Mouse (Mus musculus): Measurements from ENCODE around the gene Luc7l.

Gene Luc7l

DNA sequence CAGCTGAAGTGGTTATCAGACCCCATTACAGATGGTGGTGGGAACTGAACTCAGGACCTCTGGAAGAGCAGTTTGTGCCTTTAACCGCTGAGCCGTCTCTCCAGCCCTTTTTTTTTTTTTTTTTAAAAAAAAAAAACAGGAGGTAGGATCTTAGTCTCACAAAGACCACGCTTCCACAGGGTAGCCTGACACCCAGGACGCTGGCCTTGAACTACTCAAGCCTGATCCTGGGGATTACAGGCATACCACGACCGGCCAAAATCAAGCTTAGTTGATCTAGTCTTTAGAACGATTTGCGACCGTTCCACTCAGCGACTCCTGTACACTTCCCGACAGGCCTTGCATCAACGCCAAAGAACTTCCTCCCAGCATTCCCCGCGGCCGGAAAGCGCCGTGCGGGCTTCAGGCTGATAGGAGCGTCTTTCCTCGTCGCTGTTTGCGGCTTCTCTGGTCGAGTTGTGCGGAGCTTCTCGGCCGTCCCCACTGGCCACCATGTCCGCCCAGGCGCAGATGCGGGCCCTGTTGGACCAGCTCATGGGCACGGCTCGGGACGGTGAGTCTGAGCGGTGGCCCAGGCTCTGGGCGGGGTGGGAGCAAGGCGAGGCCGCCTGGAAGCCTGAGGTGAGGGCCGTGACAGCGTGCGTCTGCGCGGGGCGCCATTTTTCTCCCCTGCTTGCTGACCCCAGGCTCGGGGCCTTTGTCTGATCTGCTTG, at the start of gene Luc7l:
Gene Luc7l (plus strand): TSS at position 358 of the 713 bp plus-strand sequence.
- DNase-seq = peak; percentile 87

DNA sequence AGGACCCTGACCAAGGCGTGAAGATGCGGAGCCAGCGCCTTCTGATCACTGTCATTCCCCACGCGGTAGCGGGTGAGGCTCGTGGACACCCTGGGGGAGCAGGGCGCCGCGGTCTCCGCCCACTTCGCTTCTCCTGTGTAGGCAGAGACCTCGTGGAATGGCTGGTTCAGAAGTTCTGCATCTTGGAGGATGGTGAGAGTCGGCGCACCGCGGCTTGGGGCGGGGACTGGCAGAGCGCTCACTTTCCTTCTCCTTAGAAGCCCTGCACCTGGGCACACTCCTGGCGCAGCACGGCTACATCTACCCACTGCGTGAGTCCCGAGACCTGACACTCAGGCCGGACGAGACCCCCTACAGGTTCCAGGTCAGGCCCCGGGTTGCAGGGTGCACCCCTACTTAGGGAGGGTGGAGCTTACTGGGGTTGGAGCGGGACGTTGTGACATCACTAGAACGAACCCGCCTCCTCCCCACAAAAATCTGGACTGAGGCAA, 49.3 kb upstream of the Luc7l start:
- DNase-seq = peak; percentile 44

DNA sequence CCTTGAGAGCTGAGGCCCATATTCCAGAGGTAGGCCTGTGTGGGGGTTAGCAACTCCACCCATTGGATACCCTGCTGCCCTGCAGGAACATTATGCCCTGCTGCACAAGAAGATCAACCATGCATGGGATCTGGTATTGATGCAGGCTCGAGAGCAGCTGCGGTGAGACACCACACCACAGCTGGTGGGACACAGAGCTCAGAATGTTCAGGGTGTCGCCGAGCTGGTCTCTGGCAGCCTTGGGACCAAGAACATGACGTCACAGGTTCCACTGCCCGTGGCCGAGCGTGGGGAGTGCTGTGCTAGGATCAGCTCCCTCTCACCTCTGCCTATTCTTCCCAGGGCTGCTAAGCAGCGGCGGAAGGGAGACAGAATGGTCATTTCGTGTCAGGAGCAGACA, 47.9 kb upstream of the Luc7l start:
- DNase-seq = no peak

DNA sequence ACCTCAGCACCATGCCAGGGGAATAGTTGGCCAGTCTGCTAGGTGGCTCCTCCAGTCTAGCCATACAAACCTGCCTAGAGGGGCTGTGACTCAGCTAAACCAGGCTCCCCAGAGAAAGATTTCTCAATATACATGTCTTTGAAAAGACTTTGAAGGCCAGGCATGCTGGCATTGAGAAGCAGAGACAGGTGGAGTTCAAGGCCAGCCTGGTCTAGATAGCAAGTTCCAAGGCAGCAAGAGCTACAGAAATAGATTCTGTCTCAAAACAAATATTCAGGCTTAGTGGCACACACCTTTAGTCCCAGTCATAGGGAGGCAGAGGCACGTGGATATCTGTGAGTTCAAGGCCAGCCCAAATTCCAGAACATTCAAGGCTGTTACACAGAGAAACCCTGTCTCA, 46.3 kb upstream of the Luc7l start:
- DNase-seq = no peak

DNA sequence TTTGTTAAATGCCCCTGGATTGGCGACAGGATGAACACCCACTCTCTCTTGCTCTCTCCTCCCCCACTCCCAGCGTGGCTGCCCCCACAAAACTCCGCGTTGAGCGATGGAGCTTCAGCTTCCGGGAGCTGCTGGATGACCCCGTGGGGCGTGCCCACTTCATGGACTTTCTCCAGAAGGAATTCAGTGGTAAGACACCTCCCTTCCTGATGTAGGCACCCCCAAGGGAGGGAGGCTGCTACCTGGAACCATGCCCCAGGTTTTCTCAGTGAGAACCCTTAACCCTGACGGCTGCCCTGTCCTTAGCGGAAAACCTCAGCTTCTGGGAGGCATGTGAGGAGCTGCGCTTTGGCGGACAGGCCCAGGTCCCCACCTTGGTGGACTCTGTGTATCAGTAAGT, 45.0 kb upstream of the Luc7l start, which contains the start of gene Arhgdig:
Gene Arhgdig (minus strand): TSS at position 101 of the 400 bp plus-strand sequence.
- DNase-seq = no peak

DNA sequence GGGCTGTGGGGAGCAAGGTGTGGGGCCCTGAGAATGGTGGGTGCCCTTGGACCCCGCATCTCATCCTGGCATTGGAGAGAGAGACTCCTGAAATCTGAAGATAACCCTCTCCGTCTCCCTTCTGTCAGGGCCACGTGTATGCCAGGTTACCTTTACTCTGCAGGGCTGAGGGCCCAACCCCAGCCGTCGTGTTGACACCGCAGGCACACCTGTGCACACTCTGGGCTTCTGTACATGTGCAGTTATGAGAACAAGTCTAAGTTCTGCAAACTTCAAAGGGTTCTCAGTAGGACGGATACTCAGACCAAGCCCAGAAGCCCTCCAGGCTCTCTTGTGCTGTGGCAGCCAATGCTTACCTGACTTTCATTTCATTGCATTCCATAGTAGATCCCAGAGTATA, 40.5 kb upstream of the Luc7l start:
- DNase-seq = no peak

DNA sequence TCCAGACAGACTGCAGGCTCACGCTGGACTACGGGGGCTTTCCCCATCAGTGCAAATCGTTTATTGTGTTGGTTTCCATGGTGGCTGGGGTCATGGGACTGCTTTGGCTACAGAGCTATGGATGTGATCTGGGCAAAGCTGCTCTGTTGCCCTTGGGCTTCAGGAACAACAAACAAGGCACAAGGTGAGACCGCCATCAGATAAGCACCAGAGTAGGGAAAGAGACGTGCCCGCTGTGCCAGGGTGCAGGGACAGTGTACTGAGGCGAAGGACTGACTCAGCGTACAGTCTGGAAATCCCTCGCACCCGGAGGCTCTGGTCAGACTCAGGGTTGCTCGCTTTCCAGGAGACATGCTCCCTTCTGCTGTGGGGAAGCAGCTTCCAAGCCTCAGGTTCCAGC, 40.0 kb upstream of the Luc7l start:
- no peak for DNase-seq

DNA sequence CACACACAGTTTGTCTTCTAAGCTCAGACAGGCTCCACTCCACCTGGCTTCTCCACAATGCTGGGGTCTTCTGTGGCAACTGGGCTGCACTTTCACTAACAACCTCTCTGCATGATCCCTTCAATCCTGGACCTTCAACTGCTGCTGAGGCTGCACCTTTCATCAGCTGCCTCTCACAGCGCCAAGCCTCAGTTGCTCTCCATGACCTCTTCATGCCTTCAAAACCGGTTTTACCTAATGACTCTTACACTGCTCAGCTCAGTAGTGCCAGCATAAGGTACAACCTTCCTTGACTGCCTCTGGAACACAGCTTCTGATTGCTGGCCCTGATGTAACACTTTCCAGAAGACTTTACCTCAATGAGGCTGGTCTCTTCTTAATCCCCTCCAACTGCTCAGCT, 31.2 kb upstream of the Luc7l start:
- DNase-seq = no peak

DNA sequence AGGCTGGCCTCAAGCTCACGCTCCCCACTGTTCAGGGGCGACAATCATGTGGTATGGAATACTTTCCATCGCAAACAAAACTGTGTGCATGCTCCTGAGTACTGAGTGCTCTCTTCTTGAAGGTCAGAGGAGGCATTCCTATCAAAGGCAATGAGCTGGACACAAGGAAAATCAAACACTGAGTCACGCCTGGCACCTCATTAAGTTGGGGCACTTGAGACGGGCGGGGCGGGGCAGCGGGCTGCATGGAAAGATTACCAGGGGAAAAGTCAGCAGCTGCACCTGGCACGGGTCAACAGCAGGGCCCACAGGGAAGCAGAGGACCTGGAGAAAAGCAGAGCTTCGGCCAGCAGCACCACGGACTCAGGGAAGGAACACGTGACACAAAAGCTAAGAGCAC, 27.5 kb upstream of the Luc7l start:
- no peak for DNase-seq

DNA sequence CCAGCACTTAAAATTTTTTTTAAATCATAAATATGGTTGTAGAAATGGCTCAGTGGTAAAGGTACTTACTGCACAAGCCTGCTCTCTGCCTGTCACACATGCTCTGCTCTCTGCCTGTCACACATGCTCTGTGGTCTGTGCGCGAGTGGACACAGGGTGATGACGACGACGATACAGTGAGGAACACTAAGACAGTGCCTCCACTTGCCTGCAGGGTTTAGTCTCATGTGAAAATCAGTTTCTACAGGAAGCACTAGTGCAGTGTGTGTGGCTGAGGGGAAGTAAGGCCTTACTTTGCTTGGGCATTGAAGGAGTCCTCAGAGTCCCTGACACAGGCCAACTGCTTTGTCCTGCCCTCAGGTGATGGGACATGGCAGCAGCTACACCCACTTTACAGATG, 22.9 kb upstream of the Luc7l start:
- no peak for DNase-seq

DNA sequence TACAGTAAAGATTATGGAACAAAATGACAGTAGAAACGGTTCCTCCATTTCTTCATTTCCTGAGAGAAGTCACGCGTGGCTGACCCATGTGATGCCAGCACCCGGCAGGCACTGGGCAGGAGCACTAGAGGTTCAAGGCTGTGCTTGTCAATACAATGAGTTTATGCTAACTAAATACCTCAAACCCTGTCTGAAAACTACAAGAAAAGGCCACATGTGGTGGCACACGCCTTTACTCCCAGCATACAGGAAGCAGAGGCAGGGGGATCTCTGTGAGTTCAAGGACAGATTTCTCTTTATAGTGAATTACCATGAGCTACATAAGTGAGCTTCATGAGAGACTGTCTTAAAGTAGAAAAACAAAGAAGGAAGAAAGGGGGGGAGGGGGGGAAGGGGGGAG, 21.5 kb upstream of the Luc7l start:
- no peak for DNase-seq

DNA sequence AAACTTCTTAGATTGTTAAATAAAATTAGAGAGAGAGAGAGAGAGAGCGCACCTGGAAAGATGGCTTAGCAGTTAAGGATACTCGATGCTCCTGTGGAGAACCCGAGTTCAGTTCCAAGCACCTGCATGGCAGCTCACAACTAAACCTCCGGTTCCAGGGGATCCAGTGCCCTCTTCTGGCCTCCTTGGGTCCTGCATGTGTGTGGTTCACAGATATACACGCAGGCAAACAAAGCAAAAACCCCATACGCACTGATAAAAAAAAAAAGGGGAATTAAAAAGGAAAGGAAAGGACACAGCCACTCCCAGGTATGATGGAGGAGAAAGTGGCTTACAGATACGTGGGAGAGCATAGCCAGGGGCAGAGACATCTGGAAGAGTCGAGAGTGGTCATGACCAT, 19.8 kb upstream of the Luc7l start:
- DNase-seq = no peak

DNA sequence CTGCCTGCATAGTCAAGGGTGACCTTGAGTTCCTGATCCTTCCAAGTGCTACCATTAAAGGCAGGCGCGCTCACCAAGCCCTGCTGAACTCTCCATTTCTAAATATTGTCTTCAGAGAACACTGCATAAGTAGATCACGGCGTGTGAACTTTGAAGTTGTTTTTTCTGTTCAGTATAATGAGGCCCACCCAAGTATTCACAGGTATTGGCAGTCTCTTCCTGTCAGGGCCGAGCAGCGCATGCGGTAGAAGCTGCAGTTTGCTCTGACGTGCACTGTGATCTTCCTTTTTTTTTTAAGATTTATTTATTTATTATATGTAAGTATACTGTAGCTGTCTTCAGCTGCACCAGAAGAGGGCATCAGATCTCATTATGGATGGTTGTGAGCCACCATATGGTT, 18.3 kb upstream of the Luc7l start:
- DNase-seq = no peak

DNA sequence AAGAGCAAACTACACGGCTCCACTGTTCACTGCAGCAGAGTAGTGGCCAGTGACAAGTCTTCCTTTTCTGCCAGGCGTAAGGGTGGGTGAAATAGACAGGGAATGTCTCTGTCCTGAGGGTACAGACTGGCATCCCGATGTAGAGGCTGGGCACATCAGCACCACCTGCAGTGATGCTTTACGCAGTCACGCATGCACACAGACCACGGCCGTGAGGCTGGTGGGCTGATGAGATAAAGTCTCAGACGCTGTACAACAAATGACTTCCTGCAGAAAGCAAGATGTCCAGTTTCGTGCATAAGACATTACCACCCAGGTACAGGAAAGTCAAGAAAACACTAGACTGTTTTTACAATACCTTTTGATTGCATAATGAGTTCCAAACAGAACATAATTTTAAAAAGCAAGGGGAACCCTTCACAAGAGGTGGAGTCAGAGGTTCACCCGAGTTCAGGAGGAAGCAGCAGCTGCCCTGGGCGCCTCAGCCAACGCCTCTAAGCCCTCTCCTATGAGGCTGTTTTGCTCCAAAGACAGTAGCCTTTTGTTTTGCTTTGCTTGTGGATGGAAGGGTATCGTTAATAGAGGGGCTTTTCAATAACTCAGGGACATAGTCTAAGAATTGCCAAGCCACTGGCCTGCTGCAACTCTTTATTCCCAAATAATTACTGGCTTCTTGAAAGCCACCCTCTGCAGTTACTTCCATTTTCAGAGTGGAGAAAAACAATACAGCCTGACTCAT, 17.4 kb upstream of the Luc7l start:
- DNase-seq = no peak

DNA sequence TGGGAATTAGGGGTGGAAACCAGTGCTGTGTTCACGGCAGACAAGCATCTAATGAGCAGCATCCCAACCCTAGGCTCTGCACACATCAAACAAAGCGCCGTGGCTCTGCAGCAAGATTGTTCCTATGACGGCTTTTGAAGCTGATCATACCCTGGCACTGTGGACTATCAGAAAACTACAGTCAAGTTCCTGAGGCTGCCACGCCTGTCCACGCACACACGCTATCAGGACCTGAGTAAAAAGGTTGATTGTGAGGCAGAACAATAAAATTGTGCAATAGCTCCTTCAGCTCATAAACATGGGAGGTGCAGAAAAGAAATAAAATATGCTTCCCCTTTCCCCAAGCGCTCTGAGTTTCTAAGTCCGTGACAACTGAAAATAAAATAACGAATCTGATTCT, 15.0 kb upstream of the Luc7l start:
- no peak for DNase-seq

DNA sequence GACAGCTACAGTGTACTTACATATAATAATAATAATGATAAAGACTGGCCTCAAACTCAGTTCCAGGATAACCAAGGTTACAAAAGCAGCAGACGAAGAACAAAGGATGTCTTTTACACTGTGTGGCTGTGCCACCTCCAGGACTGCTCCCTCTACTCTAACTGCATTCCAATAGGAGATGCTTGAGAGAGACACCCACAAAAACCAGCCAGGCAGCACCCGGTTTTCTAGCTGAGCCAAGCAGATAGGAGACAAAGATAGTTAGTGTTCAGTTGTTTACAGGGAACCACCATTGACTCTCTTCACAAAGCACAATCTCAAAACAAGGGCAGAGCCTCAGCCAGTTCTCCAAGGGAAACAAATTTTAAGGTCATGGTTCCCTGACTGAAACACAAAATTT, 13.1 kb upstream of the Luc7l start:
- no peak for DNase-seq

DNA sequence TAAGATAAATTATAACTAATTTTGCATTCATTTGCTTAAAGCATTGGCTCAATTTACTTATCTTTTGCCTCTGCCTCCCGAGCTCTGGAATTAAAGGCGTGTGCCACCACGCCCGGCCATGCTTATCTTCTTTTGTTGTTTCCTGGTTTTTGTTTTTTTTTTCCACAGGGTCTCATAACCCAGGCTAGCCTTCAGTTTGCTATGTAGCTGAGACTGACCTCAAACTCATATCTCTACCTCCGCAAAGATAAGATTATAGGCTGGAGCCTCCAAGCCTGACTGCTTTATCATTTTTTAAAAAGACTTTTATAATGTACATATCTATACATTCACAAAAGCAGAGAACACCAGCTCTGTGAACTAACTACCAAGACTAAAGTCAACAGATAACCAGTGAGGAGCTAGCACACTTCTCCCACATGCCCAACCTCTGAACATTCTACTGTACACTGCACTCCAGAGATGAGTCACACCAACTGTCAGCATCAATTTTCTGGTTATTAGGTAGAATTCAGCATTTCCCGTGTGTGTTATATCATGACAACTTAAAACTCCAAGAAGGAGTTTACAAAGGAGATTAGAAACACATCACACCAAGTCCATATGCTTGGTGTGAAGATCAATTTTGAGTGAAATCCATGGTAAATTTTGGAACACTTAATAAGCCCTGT, 12.4 kb upstream of the Luc7l start:
- no peak for DNase-seq

DNA sequence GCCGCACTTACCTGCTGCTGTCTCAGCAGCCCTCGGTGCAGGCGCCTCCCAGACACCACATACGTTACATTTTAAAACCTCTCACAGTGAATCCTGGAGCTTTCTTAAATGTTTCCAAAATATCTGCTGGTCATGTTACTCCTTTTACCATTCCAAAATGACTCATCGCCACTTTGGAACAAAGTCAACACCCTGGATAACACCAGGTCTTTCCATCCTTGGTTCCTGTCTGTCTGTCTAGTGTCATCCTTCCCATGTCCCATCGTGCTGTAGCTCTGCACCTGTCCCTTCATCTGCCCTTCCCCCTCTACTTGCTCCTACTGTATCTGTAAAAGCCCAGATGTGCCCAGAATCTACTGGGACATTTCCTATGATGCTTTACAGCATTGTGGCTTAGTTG, 11.7 kb upstream of the Luc7l start:
- no peak for DNase-seq

DNA sequence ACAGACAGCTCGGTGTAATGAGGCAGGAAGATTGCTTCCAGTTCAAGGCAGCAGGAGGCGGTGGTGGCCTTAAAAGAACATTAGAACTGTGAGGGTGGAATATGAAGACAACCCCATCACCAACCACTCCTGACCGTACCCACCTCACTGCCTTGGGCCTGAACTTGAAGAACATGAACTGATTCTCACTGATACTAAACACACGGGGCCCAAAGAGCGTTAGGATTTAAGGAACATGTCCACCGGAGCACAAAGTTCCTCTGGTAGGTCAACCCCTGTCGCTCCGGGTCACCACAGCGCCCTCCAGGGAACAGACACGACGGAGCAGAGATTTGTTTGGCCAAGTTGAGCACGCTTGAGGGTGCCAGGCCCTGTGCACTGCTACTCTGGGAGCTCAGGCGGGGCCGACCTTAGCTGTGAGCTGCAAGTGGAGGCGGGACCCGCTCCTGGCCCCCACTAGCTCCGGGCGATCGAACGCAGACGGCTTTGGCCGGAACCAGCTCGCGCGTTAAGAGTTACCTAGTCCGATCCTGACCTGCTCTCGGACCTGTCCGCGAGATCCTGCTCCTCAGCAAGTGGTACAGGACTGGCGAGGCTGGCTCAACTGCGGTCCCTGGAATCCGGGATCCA, 9.1 kb upstream of the Luc7l start:
- DNase-seq = peak; percentile 57

DNA sequence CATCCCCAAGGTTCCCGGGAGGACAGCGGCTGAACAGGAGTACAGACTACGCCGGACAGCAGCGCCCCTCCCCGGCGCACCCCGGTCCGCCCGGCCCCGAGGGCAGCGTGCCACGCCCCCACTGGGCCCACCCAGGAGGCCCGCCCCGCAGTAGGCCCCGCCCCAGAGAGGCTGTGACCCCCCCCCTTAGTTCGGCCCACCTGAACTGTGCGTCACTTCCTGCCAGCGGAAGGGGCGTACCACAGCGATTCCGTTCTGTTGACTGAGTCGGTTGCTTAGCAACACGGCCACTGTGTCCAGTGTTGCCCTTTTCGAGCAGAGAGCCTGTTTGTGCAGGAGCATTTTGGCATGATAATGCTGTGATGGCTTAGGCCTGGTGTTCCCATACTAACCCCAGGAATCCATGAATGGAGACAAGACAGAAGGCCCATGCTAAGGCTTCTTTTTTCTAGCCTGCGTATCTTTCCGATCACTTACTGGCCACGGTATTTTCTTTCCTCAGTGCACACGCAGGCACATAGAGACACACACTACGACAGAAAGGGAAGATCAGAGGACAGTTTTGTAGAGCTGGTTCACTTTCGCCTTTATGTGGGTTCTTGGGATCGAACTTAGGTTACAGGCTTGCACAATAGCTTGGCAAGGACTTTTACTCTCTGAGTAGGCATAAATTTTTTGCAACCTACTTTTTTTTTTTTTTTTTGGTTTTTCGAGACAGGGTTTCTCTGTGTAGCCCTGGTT, 8.4 kb upstream of the Luc7l start, which contains the start of gene Fam234a:
Gene Fam234a (minus strand): TSS at position 142 of the 741 bp plus-strand sequence.
- DNase-seq = peak; percentile 88

DNA sequence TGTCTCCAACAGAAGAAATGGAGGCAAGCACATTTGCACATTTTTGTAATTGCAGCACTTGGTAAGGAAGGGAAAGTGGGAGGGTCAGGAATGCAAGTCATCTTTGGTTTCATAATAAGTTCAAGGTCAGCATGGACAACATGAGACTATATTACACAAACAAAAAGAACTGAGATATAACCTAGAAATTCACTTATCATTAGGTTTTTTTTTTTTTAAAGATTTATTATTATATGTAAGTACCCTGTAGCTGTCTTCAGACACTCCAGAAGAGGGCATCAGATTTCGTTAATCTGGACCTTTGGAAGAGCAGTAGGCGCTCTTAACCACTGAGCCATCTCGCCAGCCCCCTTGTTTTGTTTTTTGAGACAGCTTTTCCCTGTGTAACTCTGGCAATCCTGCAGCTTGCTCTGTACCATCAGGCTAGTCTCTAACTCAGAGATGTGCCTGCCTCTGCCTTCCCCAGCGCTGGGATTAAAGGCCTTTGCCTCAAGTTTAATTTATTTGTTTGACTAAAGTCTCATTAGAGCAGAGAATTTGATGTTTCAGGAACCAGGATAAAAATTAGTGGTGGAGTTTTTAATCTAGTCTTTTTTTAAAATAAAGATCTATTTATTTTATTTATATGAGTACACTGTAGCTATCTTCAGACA, 684 bp upstream of the Luc7l start:
- DNase-seq = no peak

DNA sequence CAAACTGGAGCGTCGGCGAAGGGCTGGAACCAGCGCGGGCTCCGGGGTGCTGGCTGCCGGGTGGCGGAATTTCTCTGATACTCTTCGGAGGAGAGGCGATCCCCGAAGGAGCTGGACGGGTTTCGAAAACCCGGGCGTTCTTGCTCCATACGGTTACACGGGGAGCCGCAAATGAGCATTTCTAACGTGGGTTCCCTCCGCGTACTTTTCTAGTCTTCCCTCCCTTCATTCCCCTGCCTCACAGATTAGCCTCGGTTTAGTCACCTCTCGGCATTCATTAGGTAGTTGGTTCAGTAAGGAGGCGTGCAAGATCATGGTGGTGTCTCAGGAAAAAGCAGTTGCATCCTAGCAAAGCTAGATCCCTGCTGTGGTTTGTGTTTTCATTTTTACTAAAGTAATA, 703 bp downstream of the Luc7l start:
- no peak for DNase-seq
